Mouse (Mus musculus): ENCODE data around the gene Gabra4. TPM values are rescaled to one million over a fixed set of nuclear protein-coding genes. Genes with fewer than 3 reads are reported as not detected.

Gene Gabra4
- total RNA-seq (2017) = not detected in 2 replicates

- peak; percentile 18 to 46; a peak in 3 of 4 replicates for ATAC-seq (replicated peaks in 1 of 2; ENCODE audit: insufficient read depth in 1 of 2, low FRiP score in 2 of 2, low TSS enrichment in 1 of 2, low read depth in 1 of 2, poor library complexity in 2 of 2, severe bottlenecking in 2 of 2)
These were observed at the start of gene Gabra4 for GRCm38 (mm10) chr5:71658115-71658497. Gene Gabra4, minus strand, starts transcription at chr5:71658308.

GRCm38 (mm10) chr5:71701273-71701614, 43.1 kb upstream of the Gabra4 start:
- no peak for ATAC-seq (replicated peaks in 1 of 2; ENCODE audit: insufficient read depth in 1 of 2, low FRiP score in 2 of 2, low TSS enrichment in 1 of 2, low read depth in 1 of 2, poor library complexity in 2 of 2, severe bottlenecking in 2 of 2)

- peak; percentile 80 to 89 for ATAC-seq (replicated peaks in 1 of 2; ENCODE audit: insufficient read depth in 1 of 2, low FRiP score in 2 of 2, low TSS enrichment in 1 of 2, low read depth in 1 of 2, poor library complexity in 2 of 2, severe bottlenecking in 2 of 2)
These were observed 42.6 kb upstream of the Gabra4 start for GRCm38 (mm10) chr5:71700468-71701272.

- no peak for ATAC-seq (replicated peaks in 1 of 2; ENCODE audit: insufficient read depth in 1 of 2, low FRiP score in 2 of 2, low TSS enrichment in 1 of 2, low read depth in 1 of 2, poor library complexity in 2 of 2, severe bottlenecking in 2 of 2)
These were observed 41.8 kb upstream of the Gabra4 start for GRCm38 (mm10) chr5:71699696-71700467.

GRCm38 (mm10) chr5:71665593-71665992, 7.5 kb upstream of the Gabra4 start:
- no peak for ATAC-seq (replicated peaks in 1 of 2; ENCODE audit: insufficient read depth in 1 of 2, low FRiP score in 2 of 2, low TSS enrichment in 1 of 2, low read depth in 1 of 2, poor library complexity in 2 of 2, severe bottlenecking in 2 of 2)

GRCm38 (mm10) chr5:71657482-71658114, 510 bp downstream of the Gabra4 start, which contains the start of gene Gabrb1:
Gene Gabrb1, plus strand, starts transcription at chr5:71658113.
- ATAC-seq (replicated peaks in 1 of 2; ENCODE audit: insufficient read depth in 1 of 2, low FRiP score in 2 of 2, low TSS enrichment in 1 of 2, low read depth in 1 of 2, poor library complexity in 2 of 2, severe bottlenecking in 2 of 2) = peak; percentile 59 to 63

GRCm38 (mm10) chr5:71656771-71657170, 1.3 kb downstream of the Gabra4 start:
- ATAC-seq (replicated peaks in 1 of 2; ENCODE audit: insufficient read depth in 1 of 2, low FRiP score in 2 of 2, low TSS enrichment in 1 of 2, low read depth in 1 of 2, poor library complexity in 2 of 2, severe bottlenecking in 2 of 2) = no peak

GRCm38 (mm10) chr5:71654056-71654455, 4.1 kb downstream of the Gabra4 start:
- ATAC-seq (replicated peaks in 1 of 2; ENCODE audit: insufficient read depth in 1 of 2, low FRiP score in 2 of 2, low TSS enrichment in 1 of 2, low read depth in 1 of 2, poor library complexity in 2 of 2, severe bottlenecking in 2 of 2) = no peak

GRCm38 (mm10) chr5:71648108-71648507, 10.0 kb downstream of the Gabra4 start:
- ATAC-seq (replicated peaks in 1 of 2; ENCODE audit: insufficient read depth in 1 of 2, low FRiP score in 2 of 2, low TSS enrichment in 1 of 2, low read depth in 1 of 2, poor library complexity in 2 of 2, severe bottlenecking in 2 of 2) = no peak

- no peak for ATAC-seq (replicated peaks in 1 of 2; ENCODE audit: insufficient read depth in 1 of 2, low FRiP score in 2 of 2, low TSS enrichment in 1 of 2, low read depth in 1 of 2, poor library complexity in 2 of 2, severe bottlenecking in 2 of 2)
These were observed 18.3 kb downstream of the Gabra4 start for GRCm38 (mm10) chr5:71639804-71640203.

- ATAC-seq (replicated peaks in 1 of 2; ENCODE audit: insufficient read depth in 1 of 2, low FRiP score in 2 of 2, low TSS enrichment in 1 of 2, low read depth in 1 of 2, poor library complexity in 2 of 2, severe bottlenecking in 2 of 2) = no peak
These were observed 30.3 kb downstream of the Gabra4 start for GRCm38 (mm10) chr5:71627820-71628219.

GRCm38 (mm10) chr5:71616734-71617133, 41.4 kb downstream of the Gabra4 start:
- ATAC-seq (replicated peaks in 1 of 2; ENCODE audit: insufficient read depth in 1 of 2, low FRiP score in 2 of 2, low TSS enrichment in 1 of 2, low read depth in 1 of 2, poor library complexity in 2 of 2, severe bottlenecking in 2 of 2) = no peak

- no peak for ATAC-seq (replicated peaks in 1 of 2; ENCODE audit: insufficient read depth in 1 of 2, low FRiP score in 2 of 2, low TSS enrichment in 1 of 2, low read depth in 1 of 2, poor library complexity in 2 of 2, severe bottlenecking in 2 of 2)
These were observed 43.8 kb downstream of the Gabra4 start for GRCm38 (mm10) chr5:71614311-71614710.

- no peak for ATAC-seq (replicated peaks in 1 of 2; ENCODE audit: insufficient read depth in 1 of 2, low FRiP score in 2 of 2, low TSS enrichment in 1 of 2, low read depth in 1 of 2, poor library complexity in 2 of 2, severe bottlenecking in 2 of 2)
These were observed 49.4 kb downstream of the Gabra4 start for GRCm38 (mm10) chr5:71608735-71609134.

- no peak for ATAC-seq (replicated peaks in 1 of 2; ENCODE audit: insufficient read depth in 1 of 2, low FRiP score in 2 of 2, low TSS enrichment in 1 of 2, low read depth in 1 of 2, poor library complexity in 2 of 2, severe bottlenecking in 2 of 2)
These were observed 51.2 kb downstream of the Gabra4 start for GRCm38 (mm10) chr5:71606907-71607306.

- no peak for ATAC-seq (replicated peaks in 1 of 2; ENCODE audit: insufficient read depth in 1 of 2, low FRiP score in 2 of 2, low TSS enrichment in 1 of 2, low read depth in 1 of 2, poor library complexity in 2 of 2, severe bottlenecking in 2 of 2)
These were observed 53.9 kb downstream of the Gabra4 start for GRCm38 (mm10) chr5:71604128-71604690.

GRCm38 (mm10) chr5:71595321-71595720, 62.8 kb downstream of the Gabra4 start:
- no peak for ATAC-seq (replicated peaks in 1 of 2; ENCODE audit: insufficient read depth in 1 of 2, low FRiP score in 2 of 2, low TSS enrichment in 1 of 2, low read depth in 1 of 2, poor library complexity in 2 of 2, severe bottlenecking in 2 of 2)

Data from hematopoietic stem cell, adult 5-6 weeks (primary cell).